Mouse (Mus musculus) gastrocnemius, postnatal 36 days (tissue): ENCODE results near the gene Efcc1. TPM values are rescaled to one million over a fixed set of nuclear protein-coding genes. Genes with fewer than 3 reads are reported as not detected.

ENCODE experiments used
- DNase-seq, 2 experiments: peaks; one replicate each; pipeline ENCODE4 v3.0.0; 2022
- intact Hi-C: fragments of 180-260 bp; cut with DNase I; formaldehyde crosslinking; loops from one replicate; pipeline ENCODE4 v1.15.1; 2025
- long read RNA-seq, 2 experiments: library from polyadenylated mRNA; stranded (forward); transcript quantifications; one replicate each; pipeline ENCODE4 v2.0.0; 2021
- total RNA-seq, 2 experiments: library from RNA; stranded (reverse); gene quantifications; 2 replicates each; pipeline ENCODE4 v1.2.3; 2021

Efcc1 gene
- under 1 TPM; 0.81 to 0.84 TPM for total RNA-seq
- long read RNA-seq, experiment 1: 0 reads
- long read RNA-seq, experiment 2, partial matches to known transcripts: 0 of 3 reads
- long read RNA-seq, experiment 2, other reads (novel, unspliced or antisense): 3 of 3 reads

DNA sequence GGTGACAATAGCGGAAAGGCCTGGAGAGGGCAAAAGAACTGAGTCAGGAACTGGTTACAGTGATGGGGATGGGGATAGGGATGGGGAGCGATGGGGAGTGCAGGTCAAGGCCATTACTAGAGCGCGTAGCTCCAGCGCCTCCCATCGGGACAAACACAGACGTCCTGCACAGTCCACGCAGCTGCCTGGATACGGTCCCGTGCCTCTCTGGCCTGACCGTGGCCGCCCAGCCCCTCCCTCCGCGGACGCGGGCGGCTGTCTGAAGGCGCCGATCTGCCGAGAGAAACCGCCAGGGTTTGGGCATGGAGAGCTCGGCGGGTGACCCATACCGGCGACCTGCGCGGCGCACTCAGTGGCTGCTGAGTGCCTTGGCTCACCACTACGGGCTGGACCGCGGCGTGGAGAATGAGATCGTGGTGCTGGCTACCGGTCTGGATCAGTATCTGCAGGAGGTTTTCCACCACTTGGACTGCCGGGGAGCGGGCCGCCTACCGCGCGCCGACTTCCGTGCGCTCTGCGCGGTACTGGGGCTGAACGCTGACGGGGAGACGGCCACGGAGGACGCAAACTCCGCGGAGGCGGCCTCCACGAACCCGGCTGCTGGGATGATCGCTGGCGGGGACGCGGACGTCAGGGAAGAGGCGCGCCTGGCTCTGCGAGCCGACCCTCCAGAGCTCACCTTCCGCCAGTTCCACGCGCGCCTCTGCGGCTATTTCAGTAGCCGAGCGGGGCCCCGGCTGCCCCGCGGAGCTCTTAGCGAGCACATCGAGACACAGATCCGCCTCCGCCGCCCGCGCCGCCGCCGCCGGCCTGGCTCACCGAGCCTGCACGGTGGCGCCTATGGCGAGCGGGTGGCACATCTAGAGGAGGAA is at the start of gene Efcc1:
TSS of gene Efcc1 (plus strand) at position 279 of the 872 bp plus-strand sequence.
- peak; percentile 52 to 57 for DNase-seq
- intact Hi-C loops: no loop called here

DNA sequence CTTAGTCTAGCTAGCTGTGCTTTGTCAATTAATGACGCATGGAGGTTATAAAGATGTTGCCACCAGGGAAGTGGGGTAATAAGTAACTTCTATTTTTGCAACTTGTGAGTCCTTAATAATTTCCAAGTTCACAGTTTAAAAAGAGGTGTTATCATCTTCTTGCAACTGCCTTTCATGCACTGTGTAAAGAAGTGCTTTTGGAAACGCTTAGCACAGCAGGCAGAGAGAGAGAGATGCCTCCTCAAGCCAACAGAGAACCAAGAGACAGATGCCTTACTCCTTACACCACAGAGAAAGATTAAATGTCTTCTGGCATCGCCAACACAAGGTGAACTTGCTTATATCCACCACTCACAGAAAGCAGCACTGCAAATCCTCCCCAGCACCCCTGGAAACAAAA is 34.7 kb upstream of the Efcc1 start:
- intact Hi-C loops: no loop called here
- no peak for DNase-seq

DNA sequence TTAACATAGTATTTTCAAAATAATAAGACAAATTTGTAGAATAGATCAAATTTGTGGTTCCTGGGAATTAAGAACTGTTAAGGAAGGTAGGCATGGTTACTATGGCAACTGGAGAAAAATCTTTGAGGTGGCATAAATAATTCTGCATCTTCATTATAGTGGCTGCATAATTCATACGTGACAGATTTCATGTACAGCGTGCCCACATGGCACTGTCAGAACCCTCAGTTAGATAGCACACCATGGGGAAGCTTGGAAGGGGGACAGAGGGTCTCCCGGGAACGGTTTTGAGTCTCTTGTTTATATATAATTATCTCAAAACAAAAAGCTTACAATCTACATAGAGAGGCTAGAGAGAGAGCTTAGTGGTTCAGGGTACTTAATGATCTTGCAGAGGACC is 34.1 kb upstream of the Efcc1 start:
- intact Hi-C loops: no loop called here
- DNase-seq: no peak

DNA sequence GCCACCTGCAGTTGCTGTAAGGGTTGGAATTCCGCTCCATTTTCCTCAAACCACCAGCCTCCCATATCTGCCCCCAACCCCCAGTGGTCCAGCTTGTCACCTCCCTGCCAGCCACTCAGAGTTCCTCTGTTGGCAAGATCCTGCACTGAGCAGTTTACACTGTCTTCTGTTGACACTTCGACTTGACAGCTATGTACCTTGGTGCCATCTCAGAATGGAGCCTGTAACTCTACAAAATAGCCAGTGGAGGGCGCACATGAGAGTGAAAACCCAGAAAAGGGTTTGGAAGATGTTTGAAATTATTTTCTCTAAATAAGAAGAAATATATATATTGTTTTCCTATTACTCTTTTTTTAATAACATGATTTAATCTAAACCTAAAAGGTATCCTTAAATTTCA is 24.4 kb upstream of the Efcc1 start:
- DNase-seq: no peak
- intact Hi-C loops: no loop called here

DNA sequence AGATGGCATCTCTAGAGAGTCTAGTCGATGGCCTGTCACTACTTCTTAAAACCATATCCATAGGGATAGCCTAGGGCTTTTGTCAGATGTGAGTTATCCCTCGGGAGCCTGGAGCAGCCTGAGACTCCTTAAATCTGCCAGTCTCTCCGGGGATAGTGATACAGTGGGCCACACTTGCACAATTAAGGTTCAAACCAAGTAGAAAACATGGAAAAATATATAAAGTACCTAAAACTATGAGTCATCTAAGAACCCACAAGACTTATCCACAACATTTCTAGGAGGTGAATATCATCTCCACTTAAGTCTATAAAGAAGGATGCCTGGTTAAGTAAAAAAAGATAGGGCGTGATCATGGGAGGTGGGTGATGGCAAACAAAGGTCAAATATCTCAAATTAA is 18.4 kb upstream of the Efcc1 start:
- no peak for DNase-seq
- intact Hi-C loops: no loop called here

DNA sequence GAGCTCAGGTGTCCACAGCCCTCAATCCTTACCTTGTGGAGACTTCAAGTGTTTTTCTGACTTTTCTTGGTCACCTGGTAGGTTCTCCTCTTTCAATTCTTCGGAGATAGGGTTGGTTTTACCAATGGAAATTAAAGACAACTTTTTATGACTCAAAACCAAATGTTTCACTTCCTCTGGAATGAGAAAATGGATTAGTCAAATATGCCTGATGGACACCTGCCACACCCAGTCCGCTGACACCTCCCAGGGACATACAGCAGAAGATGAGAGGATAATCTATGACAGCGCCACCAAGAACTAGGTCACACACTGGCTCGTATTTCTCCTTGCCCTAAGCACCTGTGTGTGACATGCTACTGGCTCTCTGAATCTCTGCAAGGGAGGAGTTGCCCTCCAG is 16.6 kb upstream of the Efcc1 start:
- no peak for DNase-seq
- intact Hi-C loops: no loop called here

DNA sequence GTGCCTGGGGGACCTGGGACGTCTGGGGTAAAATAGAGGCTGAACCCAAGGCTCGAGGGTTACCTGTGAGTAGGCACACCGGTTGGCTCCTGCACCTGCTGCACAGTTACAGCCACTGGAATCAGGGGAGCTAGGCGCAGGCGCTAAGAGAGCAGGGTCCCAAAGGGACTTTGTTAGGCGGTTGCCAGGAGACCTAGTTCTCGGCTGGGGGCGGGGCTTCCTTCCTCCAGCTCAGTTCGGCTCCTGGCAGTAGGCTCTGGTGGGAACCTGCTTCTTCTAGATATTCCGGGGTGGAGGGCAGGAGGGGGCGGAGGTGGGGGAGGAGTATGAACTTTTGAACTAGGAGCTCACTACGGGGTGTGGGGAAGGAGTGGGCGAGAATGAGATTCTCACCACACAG is 8.0 kb upstream of the Efcc1 start:
- intact Hi-C loops: no loop called here
- DNase-seq: no peak

DNA sequence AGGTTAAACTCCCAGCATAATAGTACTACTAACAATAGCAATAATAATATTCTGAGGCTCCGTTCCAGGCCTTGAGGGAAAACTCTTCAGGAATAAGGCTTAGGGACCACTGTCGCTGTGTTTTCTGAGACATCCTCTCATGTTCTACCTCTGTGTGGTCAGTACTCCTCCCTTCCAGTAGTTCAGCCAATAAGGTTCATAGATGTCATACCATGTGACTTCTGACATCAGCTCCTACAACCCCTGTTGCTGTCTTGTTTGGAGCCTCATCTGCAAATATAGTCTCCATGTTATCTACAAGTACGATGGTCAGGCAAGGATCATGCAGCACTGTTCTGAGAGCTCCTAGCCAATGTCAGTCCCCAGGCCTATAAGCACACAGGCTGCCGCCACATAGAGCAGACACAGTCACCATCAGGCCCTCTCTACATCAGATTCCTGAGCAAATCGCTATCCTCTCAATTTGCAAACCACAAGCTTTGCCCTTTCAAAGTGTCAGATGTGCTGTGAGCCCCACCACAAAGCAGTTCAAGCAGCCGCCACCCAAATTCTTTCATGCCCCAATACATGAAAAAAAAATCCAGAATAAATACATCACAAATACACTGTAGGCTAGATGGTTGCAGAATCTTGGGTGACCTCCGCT is 5.3 kb upstream of the Efcc1 start:
- DNase-seq: no peak
- intact Hi-C loops: no loop called here

DNA sequence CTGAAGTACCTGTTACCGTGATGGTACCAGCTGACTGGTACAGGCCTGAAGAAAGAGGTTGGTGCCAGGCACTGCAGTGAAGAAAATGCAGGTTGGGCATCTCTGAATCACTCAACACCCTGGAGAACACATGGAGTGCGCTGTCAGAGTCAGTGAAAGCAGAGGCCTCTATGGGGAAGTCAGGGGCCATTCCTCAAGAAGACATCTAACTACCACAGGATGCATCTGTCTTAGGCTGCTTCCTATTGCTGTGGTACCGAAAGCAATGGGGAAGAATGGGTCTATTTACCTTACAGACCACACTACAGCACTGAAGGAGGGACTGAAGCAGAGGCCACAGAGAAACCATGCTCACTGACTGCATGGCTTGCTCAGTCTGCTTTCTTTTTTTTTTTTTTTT is 2.6 kb upstream of the Efcc1 start:
- intact Hi-C loops: no loop called here
- DNase-seq: no peak

DNA sequence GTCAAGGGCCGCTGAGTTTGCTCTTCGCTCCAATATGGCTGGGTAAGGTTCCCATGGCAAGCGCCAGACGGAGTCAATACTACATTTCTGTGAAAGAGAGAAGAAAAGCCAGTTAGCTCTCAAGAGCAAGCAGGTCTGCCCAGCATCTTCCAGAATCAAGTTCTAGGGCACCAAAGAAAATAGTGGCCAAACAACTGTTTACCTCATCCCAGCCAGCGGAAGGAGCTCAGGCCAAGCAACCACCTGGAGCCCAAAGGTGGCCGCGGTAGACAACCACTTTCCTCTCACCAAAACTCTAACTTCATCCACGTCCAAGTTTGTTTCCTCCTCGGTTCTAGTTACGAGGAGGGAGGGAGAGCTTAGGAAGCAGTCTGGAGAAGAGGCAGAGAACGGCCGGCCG is 528 bp upstream of the Efcc1 start:
- intact Hi-C loops: no loop called here

DNA sequence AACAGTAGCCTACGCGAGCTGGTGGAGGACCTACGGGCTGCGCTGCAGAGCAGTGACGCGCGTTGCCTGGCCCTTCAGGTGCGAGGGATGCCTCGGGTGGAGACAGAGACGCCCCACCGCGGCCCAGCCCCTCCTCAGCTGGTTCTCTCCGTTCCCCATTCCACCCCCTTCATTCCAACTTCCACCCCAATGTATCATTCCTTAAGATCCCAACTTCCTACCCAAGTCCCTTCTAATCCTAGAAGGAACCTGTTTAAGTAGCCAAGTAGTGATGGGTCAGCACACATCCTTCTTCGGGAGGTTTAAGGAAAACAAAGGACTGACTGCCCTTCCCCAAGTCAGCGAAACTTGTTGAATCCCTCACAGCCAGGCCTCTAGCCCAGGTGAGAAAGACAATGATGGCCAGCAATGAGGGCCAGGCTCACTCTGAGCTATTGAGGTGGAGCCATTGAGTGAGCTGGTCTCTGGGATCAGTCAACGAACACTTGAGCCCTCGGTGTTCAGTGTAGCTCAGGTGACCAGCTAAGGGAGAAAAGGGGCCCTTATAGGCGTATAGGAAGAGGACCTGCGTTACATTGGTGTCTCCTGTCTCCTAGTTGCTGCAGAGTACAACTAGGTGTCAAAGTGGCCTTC is 910 bp downstream of the Efcc1 start:
- no peak for DNase-seq
- intact Hi-C loops: no loop called here

More for the DNA sequence above, 528 bp upstream of the Efcc1 start:
- DNase-seq: no peak

DNA sequence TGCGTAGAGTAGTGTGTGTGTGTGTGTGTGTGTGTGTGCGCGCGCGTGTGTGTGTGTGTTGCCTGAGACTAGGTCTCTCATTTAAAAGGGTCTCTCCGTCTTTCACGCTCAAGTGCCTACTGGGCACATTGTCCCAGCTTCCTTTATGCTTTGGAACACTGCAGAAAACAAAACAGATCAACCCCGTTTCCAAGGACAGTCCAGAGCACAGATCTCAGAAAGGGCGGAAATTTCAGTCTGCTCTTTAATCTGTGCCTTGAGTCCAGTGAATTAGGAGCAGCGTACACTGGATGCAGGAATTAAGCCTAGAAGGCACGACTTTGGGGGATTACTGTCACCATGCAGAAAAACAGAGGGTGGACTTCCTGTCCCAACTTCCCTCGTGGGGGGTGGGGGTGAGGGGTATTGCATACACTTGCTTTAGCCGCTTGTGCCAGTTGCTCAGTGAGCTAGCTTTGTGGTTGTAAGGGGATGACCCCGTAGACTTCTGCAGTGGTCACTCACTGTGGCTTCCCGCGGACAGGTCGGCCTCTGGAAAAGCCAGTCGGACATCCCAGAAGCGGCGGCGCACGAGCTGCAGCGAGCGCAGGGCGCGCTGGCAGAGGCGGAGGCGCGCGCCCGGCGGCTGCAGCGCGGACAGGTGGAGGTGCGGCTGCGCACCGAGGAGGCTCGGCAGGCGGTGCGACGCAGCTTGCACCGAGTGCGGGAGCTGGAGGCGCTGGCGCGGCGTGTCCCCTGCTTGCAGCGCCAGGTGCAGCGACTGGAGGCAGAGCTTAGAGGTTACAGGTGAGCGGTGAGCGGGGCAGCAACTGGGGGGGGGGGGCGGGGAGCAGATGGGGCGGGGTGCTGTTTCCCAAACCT is 1.7 kb downstream of the Efcc1 start:
- intact Hi-C loops: no loop called here
- DNase-seq: no peak

DNA sequence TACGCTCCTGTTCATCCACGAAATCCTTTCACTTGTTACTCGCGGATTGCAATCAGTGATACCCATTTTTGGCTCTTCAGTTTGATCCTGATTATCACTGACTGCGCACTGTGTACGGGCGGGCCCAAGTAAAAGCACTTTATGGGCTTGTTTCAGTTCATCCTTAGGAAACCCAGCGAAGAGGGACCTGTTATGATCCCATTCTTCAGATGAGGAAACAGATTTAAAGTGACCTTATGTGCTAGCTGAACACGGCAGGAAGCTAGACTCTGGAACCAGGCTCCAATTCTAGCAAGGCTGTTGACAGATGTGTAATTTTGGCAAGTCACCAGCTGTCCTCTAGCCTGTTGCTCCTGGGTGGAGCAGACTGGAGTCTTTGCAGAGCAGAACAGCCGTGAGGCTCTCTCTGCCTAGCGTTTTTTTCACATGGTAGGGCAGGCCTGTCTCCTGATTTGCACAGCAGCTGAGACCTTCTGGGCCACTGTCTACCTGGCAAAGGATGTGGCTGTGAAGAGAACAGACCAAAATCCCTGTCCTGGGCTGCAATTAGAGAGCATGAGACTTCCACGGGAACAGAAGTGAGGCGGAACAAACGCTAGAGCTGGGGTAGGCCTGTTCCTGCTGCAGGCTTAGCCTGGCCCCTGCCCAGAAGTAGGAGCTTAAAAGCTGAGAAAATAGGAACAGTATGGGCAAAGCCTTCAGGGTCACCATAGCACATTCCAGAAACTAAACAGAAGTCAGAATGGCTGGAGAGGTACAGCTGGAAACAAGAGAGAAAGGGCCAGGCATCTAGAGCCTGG is 2.7 kb downstream of the Efcc1 start:
- intact Hi-C loops: no loop called here
- DNase-seq: no peak

DNA sequence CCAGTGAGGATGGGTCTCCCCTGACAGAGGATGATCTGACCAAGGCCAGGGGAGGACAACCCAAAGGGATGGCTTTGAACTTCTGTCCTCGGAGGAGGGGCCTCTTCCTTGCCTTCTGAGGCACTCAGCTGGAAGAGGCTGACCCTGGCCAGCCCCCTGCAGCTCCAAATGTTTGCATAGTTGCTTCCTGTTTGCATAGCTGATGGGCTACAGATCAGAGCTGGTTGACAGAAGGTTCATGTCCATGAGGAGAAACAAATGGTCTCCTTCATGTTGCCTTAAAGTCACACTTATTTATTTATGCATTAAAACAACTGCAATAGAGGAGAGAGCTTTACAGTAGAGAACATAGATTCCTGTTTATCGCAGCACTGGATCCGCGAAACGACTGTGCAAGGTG is 3.5 kb downstream of the Efcc1 start:
- DNase-seq: no peak
- intact Hi-C loops: no loop called here

DNA sequence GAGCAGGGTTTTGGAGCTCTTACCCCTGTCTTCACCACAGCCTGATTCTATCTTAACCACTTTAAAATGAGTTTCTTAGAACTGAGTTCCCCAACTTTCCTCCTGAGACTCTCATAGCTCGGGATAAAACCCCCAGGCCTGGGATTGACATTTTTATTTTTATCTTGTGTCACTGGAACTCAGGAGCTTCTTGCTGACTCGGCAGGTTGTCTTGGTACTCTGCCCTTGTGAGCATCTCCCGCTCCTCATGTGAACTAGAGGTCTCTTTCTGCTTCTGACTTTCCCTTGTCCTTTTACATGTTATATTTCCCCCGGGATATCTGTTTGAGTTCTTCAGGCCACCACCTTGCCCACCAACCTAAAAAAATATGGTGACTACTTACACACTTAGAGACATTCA is 6.3 kb downstream of the Efcc1 start:
- DNase-seq: no peak
- intact Hi-C loops: no loop called here

DNA sequence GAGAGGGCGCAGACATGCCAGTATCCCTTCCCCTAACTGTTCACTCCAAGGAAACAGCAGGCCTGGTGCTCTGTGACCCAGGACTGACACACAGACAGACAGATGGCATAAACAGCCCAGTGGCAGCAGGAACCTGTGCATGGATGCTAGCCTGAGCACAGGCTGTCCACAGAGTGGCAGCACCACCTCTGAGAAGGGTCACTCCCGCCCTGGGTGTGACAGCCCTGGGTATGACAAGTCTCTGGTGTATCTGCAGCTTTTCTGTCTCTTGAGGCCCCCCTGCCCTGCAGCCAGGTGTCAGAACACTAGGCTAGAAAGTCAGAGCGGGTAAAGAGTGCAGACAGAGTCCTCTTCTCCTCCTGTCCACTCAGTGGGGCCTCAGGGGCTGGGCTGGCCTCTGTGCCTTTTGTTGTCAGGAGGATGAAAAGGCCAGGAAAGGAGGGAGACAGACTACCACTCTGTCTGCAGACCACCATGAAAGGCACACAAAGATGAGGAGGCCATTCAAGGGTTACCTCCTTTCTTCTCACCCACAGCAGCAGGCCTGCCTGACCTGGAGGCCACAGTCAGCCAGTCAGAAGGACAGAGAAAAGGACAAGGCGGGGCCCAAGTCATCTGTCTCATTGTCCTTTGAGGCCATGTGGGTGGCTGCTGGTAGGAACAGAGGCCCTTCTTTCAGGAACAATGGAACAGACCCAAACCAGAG is 7.4 kb downstream of the Efcc1 start:
- no peak for DNase-seq
- intact Hi-C loops: no loop called here

DNA sequence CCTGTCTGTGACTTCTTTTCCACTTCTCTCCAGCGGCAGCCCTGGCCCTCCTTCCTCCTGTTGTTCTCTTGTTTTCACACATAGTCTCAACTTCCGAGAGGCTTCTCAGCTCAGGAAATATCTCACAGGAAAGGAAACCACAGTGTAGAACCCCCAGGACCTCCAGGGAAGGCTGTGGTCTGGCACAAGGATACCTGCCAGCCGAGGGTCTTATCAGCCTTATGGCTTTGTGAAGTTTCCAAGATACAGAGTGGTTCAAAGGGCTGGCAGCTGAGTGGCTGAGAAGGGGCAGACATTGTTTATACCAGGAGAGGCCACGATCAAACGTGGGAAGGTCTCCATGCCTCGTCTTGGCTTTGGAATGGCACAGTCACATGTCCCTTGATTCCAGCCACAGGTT is 9.2 kb downstream of the Efcc1 start:
- intact Hi-C loops: no loop called here
- no peak for DNase-seq

DNA sequence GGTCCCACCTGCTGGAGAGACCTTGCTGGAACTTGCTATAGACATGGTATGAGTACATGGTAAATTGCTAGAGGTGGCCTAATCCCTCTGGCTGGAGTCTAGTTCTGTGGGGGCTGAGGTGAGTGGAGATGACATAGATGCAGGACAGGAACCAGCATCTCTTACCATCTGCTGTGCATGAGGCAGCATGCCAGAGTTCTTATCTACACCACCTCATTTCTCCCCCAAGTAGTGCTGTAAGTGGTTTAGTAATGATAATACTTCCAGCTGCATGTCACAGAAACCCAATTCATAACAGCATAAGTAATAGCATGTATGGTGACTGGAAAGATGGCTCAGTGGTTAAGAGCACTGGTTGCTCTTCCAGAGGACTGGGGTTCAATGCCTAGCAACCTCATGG is 9.8 kb downstream of the Efcc1 start:
- no peak for DNase-seq
- intact Hi-C loops: no loop called here

DNA sequence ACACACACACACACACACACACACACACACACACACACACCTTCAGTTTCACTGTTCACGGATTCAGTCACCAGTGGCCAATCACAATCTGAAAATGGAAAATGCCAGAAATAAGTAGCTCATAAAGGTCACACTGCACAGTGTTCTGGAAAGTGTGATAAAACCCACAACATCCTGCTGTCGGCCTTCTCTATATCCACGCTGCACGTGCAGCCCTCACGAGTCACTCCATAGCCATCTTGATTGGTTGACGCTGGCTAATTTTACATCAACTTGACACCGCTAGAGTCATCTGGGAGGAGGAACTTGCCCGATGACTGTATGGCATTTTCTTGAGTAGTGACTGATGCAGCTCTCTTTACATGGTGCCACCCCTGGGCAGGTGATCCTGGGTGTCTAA is 11.3 kb downstream of the Efcc1 start:
- intact Hi-C loops: no loop called here
- DNase-seq: no peak
